Mouse (Mus musculus) forebrain, embryonic 10.5 days (tissue): ENCODE measurements around the gene 4930564D02Rik. TPM values are rescaled to one million over a fixed set of nuclear protein-coding genes. Genes with fewer than 3 reads are reported as not detected.

ENCODE experiments used
- DNase-seq: peaks from one replicate; pipeline ENCODE4 v3.0.0-alpha.2; 2017; ENCODE audit warnings: low spot score; ENCODE audit errors: extremely low spot score
- H3K27ac ChIP-seq: fragments of 300-500 bp; sonication (generic); 2 replicates; pipeline ENCODE4 v1.5.1; 2016; ENCODE audit warnings: mild to moderate bottlenecking
- H3K27me3 ChIP-seq: fragments of 300-500 bp; sonication (generic); 2 replicates; pipeline ENCODE4 v1.6.1; 2016; ENCODE audit warnings: mild to moderate bottlenecking; ENCODE audit not compliant: poor library complexity, severe bottlenecking
- H3K36me3 ChIP-seq: fragments of 300-500 bp; sonication (generic); replicated peaks from 2 replicates; pipeline ENCODE4 v1.6.1; 2016; ENCODE audit warnings: mild to moderate bottlenecking, moderate library complexity
- H3K4me1 ChIP-seq: fragments of 300-500 bp; sonication (generic); 2 replicates; pipeline ENCODE4 v1.6.1; 2016
- H3K4me3 ChIP-seq: fragments of 300-500 bp; sonication (generic); 2 replicates; pipeline ENCODE4 v1.5.1; 2016; ENCODE audit warnings: mild to moderate bottlenecking, moderate library complexity
- H3K9me3 ChIP-seq: fragments of 300-500 bp; sonication (generic); 2 replicates; pipeline ENCODE4 v1.6.1; 2016; ENCODE audit warnings: mild to moderate bottlenecking, moderate library complexity
- WGBS: fragments of 180-500 bp; shearing (Covaris S2); methylation state at CpG from one replicate; pipeline ENCODE4 v1.1.7; 2016; 5-methylcytosine and 5-hydroxymethylcytosine counted together
- polyA plus RNA-seq: library from polyadenylated mRNA; unstranded; fragments of >200 nt; fragmentation: Nextera tagmentation; extraction: Ambion mirVana; gene quantifications from 2 replicates; pipeline ENCODE4 v1.2.1, GENCODE M21; 2016

The 4930564D02Rik gene
- polyA plus RNA-seq, 1 experiment from 2014 or later: not detected

DNA sequence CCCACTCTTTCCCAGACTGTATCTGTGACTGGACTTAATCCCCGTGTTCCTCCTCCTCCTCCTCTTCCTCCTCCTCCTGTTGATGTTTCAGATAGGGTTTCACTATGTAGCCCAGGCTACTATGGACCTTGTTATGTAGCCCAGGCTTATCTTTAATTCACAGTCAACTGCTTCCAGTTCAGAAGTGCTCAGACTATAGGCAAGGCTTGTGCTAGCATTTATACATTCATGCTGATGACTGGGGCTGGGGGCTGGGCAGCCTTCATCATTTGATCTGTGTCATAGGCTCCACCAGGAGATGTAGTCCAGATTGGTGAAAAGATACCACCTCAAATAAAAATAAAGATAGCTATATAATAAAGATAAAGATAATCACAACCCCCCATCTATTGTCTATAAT, 4.7 kb upstream of the 4930564D02Rik start:
- H3K4me1 ChIP-seq: peaks cover 12% of the 10 kb centered on the region
- H3K36me3 ChIP-seq: no peaks in the 10 kb centered on the region
- no peak overlapping the region for H3K27ac ChIP-seq
- 0 out of 2 replicates have a peak, but pooled peaks cover 6% of the 10 kb centered on the region for H3K27me3 ChIP-seq
- DNase-seq: no peak
- H3K4me3 ChIP-seq: no peak overlapping the region
- 61% methylated on average over 1 of the region's 1 CpGs for WGBS
- H3K9me3 ChIP-seq: no peaks in the 10 kb centered on the region

DNA sequence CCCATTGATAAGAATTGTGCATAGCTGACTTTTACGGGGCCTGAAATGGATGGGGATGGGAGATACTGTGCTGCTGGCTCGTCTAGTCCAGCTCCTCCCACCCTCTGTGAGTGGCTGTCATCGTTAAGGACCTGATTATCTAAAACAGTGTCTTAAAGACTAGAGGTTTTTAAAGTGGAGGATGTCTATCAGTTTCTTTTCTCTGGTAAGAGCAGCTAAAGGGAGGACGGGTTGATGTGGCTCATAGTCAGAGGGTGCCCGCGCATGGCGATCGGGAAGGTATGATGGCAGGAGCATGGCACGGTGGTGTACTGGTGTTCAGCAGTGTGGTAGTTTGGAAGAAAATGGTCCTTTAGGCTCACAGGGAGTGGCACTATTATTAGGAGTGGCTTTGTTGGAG, 4.0 kb upstream of the 4930564D02Rik start:
- Histone ChIP-seq H3K27ac (no peak overlapping the region), H3K4me3 (no peak overlapping the region), H3K27me3 (0 out of 2 replicates have a peak, but pooled peaks cover 6% of the 10 kb centered on the region), H3K9me3 (no peaks in the 10 kb centered on the region), H3K36me3 (no peaks in the 10 kb centered on the region), H3K4me1 (peaks cover 12% of the 10 kb centered on the region)
- WGBS: 89% methylated on average over 9 of the region's 9 CpGs
- DNase-seq: no peak

DNA sequence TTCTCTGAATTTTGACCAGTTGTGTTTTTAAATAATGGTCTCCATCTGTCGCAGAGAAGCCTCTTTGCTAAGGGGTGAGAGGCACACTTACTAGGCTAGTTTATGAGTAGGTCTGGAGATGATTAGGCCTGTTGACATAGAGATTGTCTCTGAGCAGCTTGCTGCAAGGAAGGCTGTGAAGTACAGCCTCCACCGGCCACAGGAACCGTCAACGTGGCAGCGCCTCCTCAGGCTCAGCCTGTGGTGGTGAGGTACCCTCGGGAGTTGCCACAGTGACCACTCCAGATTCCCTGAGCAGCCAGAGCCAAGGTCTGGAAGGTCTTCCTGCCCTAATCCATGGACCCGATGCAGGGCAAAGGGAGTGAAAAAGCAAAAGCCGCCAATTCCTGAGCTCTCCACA, 3.9 kb downstream of the 4930564D02Rik start:
- Histone ChIP-seq H3K27ac (no peak overlapping the region), H3K9me3 (no peaks in the 10 kb centered on the region), H3K4me1 (peaks cover 3% of the 10 kb centered on the region; the same call in 1 of the 2 replicates), H3K27me3 (no peaks in the 10 kb centered on the region), H3K4me3 (no peak overlapping the region), H3K36me3 (no peaks in the 10 kb centered on the region)
- 71% methylated on average over 8 of the region's 8 CpGs for WGBS
- DNase-seq: no peak

DNA sequence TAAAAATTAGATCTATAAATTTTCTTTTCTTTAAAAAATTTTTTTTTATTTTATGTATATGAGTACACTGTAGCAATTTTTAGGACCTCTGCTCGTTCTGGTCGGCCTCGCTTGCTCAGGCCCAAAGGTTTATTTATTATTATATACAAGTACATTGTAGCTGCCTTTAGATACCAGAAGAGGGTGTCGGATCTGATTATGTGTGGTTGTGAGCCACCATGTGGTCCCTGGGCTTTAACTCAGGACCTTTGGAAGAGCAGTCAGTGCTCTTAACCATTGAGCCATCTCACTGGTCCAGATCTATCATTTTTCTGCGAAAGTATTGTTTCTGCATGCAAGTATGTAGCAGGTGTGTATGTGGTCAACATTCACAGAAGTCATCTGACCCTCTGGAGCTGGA, 4.6 kb downstream of the 4930564D02Rik start:
- WGBS: 95% methylated on average over 5 of the region's 5 CpGs
- no peaks in the 10 kb centered on the region for H3K27me3 ChIP-seq
- no peaks in the 10 kb centered on the region for H3K9me3 ChIP-seq
- H3K36me3 ChIP-seq: no peaks in the 10 kb centered on the region
- peaks cover 3% of the 10 kb centered on the region; the same call in 1 of the 2 replicates for H3K4me1 ChIP-seq
- no peak overlapping the region for H3K4me3 ChIP-seq
- DNase-seq: no peak
- H3K27ac ChIP-seq: no peak overlapping the region

- Histone ChIP-seq H3K36me3 (no peaks in the 10 kb centered on the region), H3K9me3 (no peaks in the 10 kb centered on the region), H3K4me1 (peaks cover 4% of the 10 kb centered on the region; the same call in 1 of the 2 replicates), H3K27me3 (peaks cover 5% of the 10 kb centered on the region), H3K27ac (no peak overlapping the region), H3K4me3 (no peak overlapping the region)
- 93% methylated on average over 10 of the region's 10 CpGs for WGBS
- no peak for DNase-seq
These were observed 5.9 kb downstream of the 4930564D02Rik start for GRCm38 (mm10) chr3:105072536-105072935.

DNA sequence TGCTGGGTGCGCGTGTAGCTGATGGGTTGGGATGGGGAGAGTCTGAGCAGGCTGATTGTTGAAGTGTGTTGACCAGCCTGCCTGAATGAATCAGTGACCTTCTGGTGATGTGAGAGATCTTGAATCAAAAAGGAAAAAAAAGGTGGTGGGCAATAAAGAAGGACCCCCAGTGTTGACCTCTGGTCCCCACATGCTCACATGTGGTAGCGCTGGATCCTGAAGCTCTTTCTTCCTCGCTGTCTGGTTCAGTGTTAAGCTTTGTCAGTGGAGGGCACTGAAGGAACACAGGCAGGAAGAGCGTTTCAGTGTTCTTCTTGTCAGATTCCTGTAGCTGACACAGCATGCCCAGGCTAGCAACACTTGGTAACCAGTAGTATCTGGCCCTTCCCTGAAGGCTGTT, 9.2 kb downstream of the 4930564D02Rik start:
- no peak overlapping the region for H3K27ac ChIP-seq
- H3K27me3 ChIP-seq: peaks cover 6% of the 10 kb centered on the region
- no peaks in the 10 kb centered on the region for H3K9me3 ChIP-seq
- H3K4me3 ChIP-seq: no peak overlapping the region
- no peak for DNase-seq
- H3K4me1 ChIP-seq: peaks cover 13% of the 10 kb centered on the region
- 92% methylated on average over 5 of the region's 5 CpGs for WGBS
- no peaks in the 10 kb centered on the region for H3K36me3 ChIP-seq

DNA sequence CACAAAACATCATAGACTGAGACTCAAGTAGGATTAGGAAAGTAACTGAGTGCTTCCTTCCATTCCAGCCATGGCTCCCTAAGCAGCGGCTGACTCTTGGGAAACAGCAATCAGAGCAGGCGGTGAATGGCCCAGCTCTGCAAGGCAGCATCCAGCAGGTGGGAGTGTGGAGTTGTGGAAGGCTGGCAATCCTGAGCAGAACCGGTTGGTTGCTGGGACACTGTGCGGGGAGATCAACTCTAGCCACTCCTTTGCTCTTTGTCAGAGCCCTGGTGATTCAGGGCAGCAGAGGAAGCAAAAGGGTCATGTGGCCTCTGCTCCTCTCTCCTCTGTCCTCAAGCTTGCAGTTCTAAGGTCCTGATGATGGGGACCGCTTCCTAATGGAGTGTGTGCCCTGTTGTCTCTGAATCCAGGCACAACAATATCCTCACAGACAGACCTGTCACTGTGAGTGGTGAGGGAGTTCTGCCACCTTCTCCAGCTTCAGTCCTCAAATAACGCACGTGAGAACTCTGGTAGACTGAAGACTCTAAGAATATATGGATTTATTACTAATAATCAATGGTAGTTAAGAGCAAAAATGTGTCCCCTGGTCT, 11.7 kb downstream of the 4930564D02Rik start:
- Histone ChIP-seq H3K4me3 (no peak overlapping the region), H3K9me3 (no peaks in the 10 kb centered on the region), H3K27me3 (peaks cover 6% of the 10 kb centered on the region), H3K36me3 (no peaks in the 10 kb centered on the region), H3K27ac (peak overlapping the region; percentile 76), H3K4me1 (peaks cover 13% of the 10 kb centered on the region)
- peak; percentile 75 for DNase-seq
- 21% methylated on average over 7 of the region's 7 CpGs for WGBS

DNA sequence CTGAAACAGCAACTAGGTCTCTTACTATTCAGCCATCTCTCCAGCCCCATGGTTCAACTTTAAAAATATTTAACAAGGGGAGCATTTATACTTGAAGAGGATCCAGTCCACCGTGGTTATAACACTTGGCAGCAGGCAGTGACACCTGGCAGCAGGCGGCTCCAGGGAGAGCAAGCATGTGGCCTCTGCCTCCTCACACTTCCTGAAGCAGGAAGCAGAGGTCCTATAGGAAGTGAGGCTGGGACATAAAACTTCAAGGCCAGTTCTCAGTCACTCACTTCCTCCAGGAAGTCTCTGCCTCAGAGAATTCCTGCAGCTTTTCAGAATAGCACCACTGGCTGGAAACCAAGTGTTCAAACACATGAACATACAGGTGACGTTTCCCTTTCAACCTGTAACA, 20.7 kb downstream of the 4930564D02Rik start:
- Histone ChIP-seq H3K36me3 (no peaks in the 10 kb centered on the region), H3K9me3 (no peaks in the 10 kb centered on the region), H3K4me1 (peaks cover 8% of the 10 kb centered on the region), H3K4me3 (no peak overlapping the region), H3K27me3 (no peaks in the 10 kb centered on the region), H3K27ac (no peak overlapping the region)
- DNase-seq: no peak
- WGBS: 73% methylated on average over 3 of the region's 3 CpGs

DNA sequence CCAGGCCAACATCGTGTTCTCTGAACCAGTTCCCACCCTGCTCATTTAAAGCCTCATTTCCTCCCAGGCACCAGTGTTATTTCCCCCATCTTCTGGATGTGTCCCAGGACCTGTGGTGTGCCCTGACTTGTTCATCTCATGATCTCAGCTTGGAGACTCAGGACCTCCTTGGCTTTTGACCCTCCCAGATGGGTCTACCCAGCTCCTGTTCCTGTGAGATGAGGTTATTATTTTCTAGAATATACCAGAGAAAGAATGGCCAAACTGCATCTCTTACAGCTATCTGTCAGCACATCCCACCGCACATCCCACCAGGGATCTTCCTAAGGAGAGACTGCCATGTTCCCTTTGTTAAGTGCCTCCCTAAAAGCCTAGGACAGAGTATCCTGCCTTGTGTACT, 22.0 kb downstream of the 4930564D02Rik start:
- DNase-seq: no peak
- H3K4me1 ChIP-seq: peaks cover 17% of the 10 kb centered on the region
- no peak overlapping the region for H3K27ac ChIP-seq
- H3K36me3 ChIP-seq: no peaks in the 10 kb centered on the region
- H3K4me3 ChIP-seq: no peak overlapping the region
- no peaks in the 10 kb centered on the region for H3K27me3 ChIP-seq
- no peaks in the 10 kb centered on the region for H3K9me3 ChIP-seq
- WGBS: 90% methylated on average over 2 of the region's 2 CpGs

DNA sequence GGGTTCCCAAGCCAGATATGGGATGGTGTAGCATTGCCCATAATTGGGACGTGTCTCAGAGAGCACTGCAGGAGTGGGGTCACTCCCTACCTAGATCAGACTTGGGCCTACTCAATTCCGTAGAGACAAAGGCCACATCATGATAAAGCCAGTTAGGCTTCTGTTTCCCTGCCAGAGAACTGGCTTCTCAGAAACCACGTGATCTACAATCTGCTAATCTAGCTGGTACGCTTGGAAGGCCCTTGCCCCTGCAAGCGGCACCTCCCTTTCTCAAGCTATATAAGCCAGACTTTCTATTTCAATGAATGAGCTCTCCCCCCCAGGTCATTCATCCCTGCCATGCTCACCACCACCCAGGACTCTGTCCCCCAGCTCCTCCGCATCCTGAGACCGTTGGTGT, 23.5 kb downstream of the 4930564D02Rik start:
- no peak for DNase-seq
- H3K4me3 ChIP-seq: no peak overlapping the region
- H3K4me1 ChIP-seq: peaks cover 18% of the 10 kb centered on the region
- H3K27ac ChIP-seq: no peak overlapping the region
- no peaks in the 10 kb centered on the region for H3K9me3 ChIP-seq
- no peaks in the 10 kb centered on the region for H3K27me3 ChIP-seq
- WGBS: 90% methylated on average over 7 of the region's 7 CpGs
- no peaks in the 10 kb centered on the region for H3K36me3 ChIP-seq

GRCm38 (mm10) chr3:105090981-105091380, 24.3 kb downstream of the 4930564D02Rik start:
- H3K27me3 ChIP-seq: no peaks in the 10 kb centered on the region
- DNase-seq: peak; percentile 18
- 47% methylated on average over 3 of the region's 3 CpGs for WGBS
- no peak overlapping the region for H3K27ac ChIP-seq
- H3K4me1 ChIP-seq: peaks cover 18% of the 10 kb centered on the region
- no peaks in the 10 kb centered on the region for H3K36me3 ChIP-seq
- no peaks in the 10 kb centered on the region for H3K9me3 ChIP-seq
- no peak overlapping the region for H3K4me3 ChIP-seq

- Histone ChIP-seq H3K4me1 (peaks cover 18% of the 10 kb centered on the region), H3K27ac (no peak overlapping the region), H3K9me3 (no peaks in the 10 kb centered on the region), H3K36me3 (no peaks in the 10 kb centered on the region), H3K4me3 (no peak overlapping the region), H3K27me3 (no peaks in the 10 kb centered on the region)
- no peak for DNase-seq
- WGBS: 62% methylated on average over 11 of the region's 11 CpGs
These were observed 26.3 kb downstream of the 4930564D02Rik start for GRCm38 (mm10) chr3:105092721-105093505.

- Histone ChIP-seq H3K4me3 (no peak overlapping the region), H3K36me3 (no peaks in the 10 kb centered on the region), H3K27me3 (no peaks in the 10 kb centered on the region), H3K9me3 (no peaks in the 10 kb centered on the region), H3K4me1 (peaks cover 24% of the 10 kb centered on the region), H3K27ac (no peak overlapping the region)
- DNase-seq: no peak
- 48% methylated on average over 2 of the region's 2 CpGs for WGBS
These were observed 27.8 kb downstream of the 4930564D02Rik start for GRCm38 (mm10) chr3:105094448-105094847.
